Mouse (Mus musculus) small intestine, adult 2 months (tissue): Measurements from ENCODE around the gene Dclre1a.
"Not testable (repeated sequence)": the region's sequence is repeated elsewhere in the genome, so short reads cannot be mapped to it uniquely, and the experiment has no call there.

Experiments
- CTCF ChIP-seq: fragments of 200-500 bp; IDR thresholded peaks from 2 replicates; pipeline ENCODE4 v1.5.1; 2012; ENCODE audit warnings: low read depth, mild to moderate bottlenecking, control low read depth, inconsistent platforms, low read length, moderate library complexity, mixed read lengths; ENCODE audit not compliant: insufficient replicate concordance, insufficient read length; ENCODE audit errors: extremely low read depth
- POLR2A ChIP-seq: fragments of 200-500 bp; IDR thresholded peaks from 2 replicates; pipeline ENCODE4 v1.6.1; 2012; ENCODE audit warnings: low read depth, mild to moderate bottlenecking, control low read depth, inconsistent platforms, low read length, moderate library complexity

DNA sequence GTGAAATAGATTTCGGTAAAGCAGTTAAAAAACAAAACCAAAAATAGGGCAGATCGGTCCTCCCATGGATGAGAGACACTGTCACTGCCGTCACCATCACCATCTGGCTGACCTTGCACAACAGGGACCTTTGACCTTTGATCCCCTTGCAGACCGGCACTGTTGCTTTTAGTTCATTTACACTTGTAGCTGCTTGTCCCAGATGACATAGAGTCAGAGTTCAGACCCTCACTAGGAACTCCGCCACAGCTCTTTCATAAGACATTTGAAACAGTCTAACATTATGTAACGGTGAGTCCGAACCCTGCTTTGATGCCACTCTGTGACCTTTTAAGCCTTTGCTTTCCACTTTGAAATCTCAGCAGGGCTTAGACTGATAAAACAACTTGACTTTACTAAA, 28.6 kb downstream of the Dclre1a start:
- not testable (repeated sequence) for TF ChIP-seq CTCF, POLR2A
